Mouse (Mus musculus): Measurements from ENCODE around the gene Cyp2e1. TPM values are rescaled to one million over a fixed set of nuclear protein-coding genes. Genes with fewer than 3 reads are reported as not detected.
"Not testable (repeated sequence)": the region's sequence is repeated elsewhere in the genome, so short reads cannot be mapped to it uniquely, and the experiment has no call there.

The Cyp2e1 gene
- polyA plus RNA-seq, 1 experiment, result not detected

DNA sequence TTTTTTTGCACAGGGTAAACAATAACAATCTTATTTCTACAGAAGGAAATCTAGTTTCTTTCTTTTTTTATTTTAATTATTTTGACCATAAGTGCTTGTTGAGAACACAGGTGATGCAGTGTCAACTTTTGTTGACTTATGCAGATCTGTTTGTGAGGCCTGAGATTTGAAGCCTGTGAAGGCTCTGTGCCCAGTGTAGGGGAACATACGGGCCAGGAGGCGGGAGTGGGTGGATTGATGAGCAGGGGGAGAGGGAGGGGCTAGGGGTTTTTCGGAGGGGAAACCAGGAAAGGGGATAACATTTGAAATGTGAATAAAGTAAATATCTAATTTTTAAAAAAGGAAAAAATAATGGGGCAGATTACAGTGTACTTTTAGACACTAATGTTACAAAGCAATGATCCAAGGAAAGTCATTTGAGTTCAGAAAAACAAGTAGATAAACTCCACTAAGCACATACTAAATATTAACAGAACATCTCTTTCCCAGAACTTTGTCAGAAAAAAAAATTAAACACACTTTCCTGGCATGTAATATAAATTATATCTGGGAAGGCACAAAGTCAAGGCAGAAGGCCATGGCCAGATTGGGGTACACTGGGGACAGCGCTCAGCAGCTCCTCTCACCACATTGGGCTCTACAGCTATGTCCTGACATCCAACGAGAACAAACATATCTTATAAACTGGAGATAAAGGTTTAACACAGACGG is 15.3 kb upstream of the Cyp2e1 start:
- Histone ChIP-seq H3K9me3 (replicated peaks; ENCODE audit: control insufficient read depth, insufficient read depth, low read length, poor library complexity, severe bottlenecking) (no peaks in the 10 kb centered on the region), H3K4me1 (ENCODE audit: control insufficient read depth, insufficient read depth, low read length) (no peaks in the 10 kb centered on the region), H3K27ac (ENCODE audit: insufficient read depth, low read length) (no peak overlapping the region), H3K27me3 (ENCODE audit: control insufficient read depth, insufficient read depth, low read length, poor library complexity, severe bottlenecking) (no peaks in the 10 kb centered on the region), H3K4me3 (ENCODE audit: low read depth, low read length) (no peak overlapping the region), H3K36me3 (ENCODE audit: control insufficient read depth, insufficient read depth, low read length, poor library complexity, severe bottlenecking) (no peaks in the 10 kb centered on the region), H3K9ac (ENCODE audit: low read depth, poor library complexity, severe bottlenecking) (no peak overlapping the region)
- TF ChIP-seq POLR2A (IDR thresholded peaks at IDR 0.05; ENCODE audit: insufficient read depth, low read length) (no peak), EP300 (IDR thresholded peaks at IDR 0.05; ENCODE audit: insufficient read depth, low read depth, low read length) (no peak), CTCF (IDR thresholded peaks at IDR 0.05; ENCODE audit: low read depth, low read length) (no peak)

DNA sequence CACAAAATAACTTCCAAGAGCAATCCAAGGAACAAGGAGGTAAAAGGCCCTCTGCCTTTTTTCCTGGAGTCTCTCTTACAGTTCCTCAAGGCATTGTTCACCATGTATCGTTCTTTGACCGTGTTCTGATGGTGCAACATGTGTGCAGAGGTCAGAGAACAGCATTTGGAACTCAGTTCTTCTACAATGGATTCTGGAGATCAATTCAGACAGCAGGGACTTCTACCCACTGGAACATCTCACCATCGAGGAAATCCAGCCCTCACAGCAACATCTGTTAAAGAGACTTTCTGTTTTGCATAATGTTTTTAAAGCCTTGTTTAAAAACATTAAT is 14.7 kb upstream of the Cyp2e1 start:
- Histone ChIP-seq H3K4me3 (ENCODE audit: low read depth, low read length) (no peak overlapping the region), H3K27me3 (ENCODE audit: control insufficient read depth, insufficient read depth, low read length, poor library complexity, severe bottlenecking) (no peaks in the 10 kb centered on the region), H3K9me3 (replicated peaks; ENCODE audit: control insufficient read depth, insufficient read depth, low read length, poor library complexity, severe bottlenecking) (no peaks in the 10 kb centered on the region), H3K4me1 (ENCODE audit: control insufficient read depth, insufficient read depth, low read length) (no peaks in the 10 kb centered on the region), H3K36me3 (ENCODE audit: control insufficient read depth, insufficient read depth, low read length, poor library complexity, severe bottlenecking) (no peaks in the 10 kb centered on the region), H3K9ac (ENCODE audit: low read depth, poor library complexity, severe bottlenecking) (no peak overlapping the region), H3K27ac (ENCODE audit: insufficient read depth, low read length) (no peak overlapping the region)
- TF ChIP-seq CTCF (IDR thresholded peaks at IDR 0.05; ENCODE audit: low read depth, low read length) (no peak), POLR2A (IDR thresholded peaks at IDR 0.05; ENCODE audit: insufficient read depth, low read length) (no peak), EP300 (IDR thresholded peaks at IDR 0.05; ENCODE audit: insufficient read depth, low read depth, low read length) (no peak)

DNA sequence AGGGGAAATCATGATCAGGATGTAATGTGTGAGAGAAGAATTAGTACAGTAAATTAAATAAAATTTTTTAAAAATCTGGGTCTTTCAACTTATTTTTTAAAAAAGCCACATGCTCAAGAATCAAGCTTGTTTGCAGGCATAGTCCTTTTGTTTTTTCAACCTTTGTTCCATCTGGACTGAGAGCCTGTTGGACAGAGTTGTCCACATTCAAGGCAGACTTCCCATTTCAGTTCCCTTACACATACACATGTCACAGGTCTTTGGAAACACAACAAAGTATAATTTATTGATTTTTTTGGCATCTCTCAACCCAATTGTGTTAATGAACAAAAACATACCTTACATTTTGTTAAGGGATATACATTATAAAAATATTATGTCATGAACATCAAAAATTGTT is 9.0 kb upstream of the Cyp2e1 start:
- no peaks in the 10 kb centered on the region for H3K36me3 ChIP-seq (ENCODE audit: control insufficient read depth, insufficient read depth, low read length, poor library complexity, severe bottlenecking)
- TF ChIP-seq EP300 (IDR thresholded peaks at IDR 0.05; ENCODE audit: insufficient read depth, low read depth, low read length) (no peak), POLR2A (IDR thresholded peaks at IDR 0.05; ENCODE audit: insufficient read depth, low read length) (no peak), CTCF (IDR thresholded peaks at IDR 0.05; ENCODE audit: low read depth, low read length) (no peak)

DNA sequence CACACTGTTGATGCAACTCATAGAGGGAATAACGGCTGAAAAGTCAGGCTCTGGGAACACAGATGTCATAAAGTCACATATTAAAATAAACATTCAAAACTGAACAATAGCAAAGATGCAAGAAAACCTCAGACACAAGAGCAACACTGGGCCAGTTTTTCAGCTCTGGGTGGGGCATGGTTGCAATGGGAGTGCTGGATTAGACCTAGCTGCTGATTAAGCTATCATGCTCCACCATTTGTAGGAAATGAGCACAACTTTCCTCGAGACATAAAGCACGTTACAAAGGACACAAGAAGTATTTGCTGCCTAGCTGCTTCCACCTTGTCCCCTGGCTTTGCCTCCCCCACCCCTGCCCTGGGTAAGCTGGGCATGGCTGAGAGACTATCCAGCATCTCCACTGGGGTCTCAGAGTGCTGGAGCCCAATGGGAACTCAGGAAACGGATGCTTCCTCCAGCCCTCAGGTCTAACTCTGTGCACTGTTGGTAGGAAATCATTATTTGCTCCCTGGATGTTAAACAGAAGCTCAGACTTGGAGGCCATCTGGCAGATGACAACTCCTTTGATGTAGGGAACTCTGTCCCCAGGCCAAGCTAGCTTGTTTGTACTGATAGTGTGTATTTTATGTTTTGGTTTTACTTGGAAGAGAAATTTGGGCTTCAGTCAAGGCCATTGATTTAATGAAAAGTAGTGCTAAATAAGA is 7.2 kb upstream of the Cyp2e1 start:
- TF ChIP-seq EP300 (IDR thresholded peaks at IDR 0.05; ENCODE audit: insufficient read depth, low read depth, low read length) (no peak), POLR2A (IDR thresholded peaks at IDR 0.05; ENCODE audit: insufficient read depth, low read length) (no peak), CTCF (IDR thresholded peaks at IDR 0.05; ENCODE audit: low read depth, low read length) (no peak)
- no peak overlapping the region for H3K27ac ChIP-seq (ENCODE audit: insufficient read depth, low read length)
- H3K4me3 ChIP-seq (ENCODE audit: low read depth, low read length), result no peak overlapping the region
- no peaks in the 10 kb centered on the region for H3K27me3 ChIP-seq (ENCODE audit: control insufficient read depth, insufficient read depth, low read length, poor library complexity, severe bottlenecking)
- no peak overlapping the region for H3K9ac ChIP-seq (ENCODE audit: low read depth, poor library complexity, severe bottlenecking)
- no peaks in the 10 kb centered on the region for H3K9me3 ChIP-seq (replicated peaks; ENCODE audit: control insufficient read depth, insufficient read depth, low read length, poor library complexity, severe bottlenecking)
- H3K4me1 ChIP-seq (ENCODE audit: control insufficient read depth, insufficient read depth, low read length), result no peaks in the 10 kb centered on the region
- no peaks in the 10 kb centered on the region for H3K36me3 ChIP-seq (ENCODE audit: control insufficient read depth, insufficient read depth, low read length, poor library complexity, severe bottlenecking)

More for the DNA sequence above, 9.0 kb upstream of the Cyp2e1 start:
- Histone ChIP-seq H3K27me3 (ENCODE audit: control insufficient read depth, insufficient read depth, low read length, poor library complexity, severe bottlenecking) (no peaks in the 10 kb centered on the region), H3K9ac (ENCODE audit: low read depth, poor library complexity, severe bottlenecking) (no peak overlapping the region), H3K27ac (ENCODE audit: insufficient read depth, low read length) (no peak overlapping the region), H3K9me3 (replicated peaks; ENCODE audit: control insufficient read depth, insufficient read depth, low read length, poor library complexity, severe bottlenecking) (no peaks in the 10 kb centered on the region), H3K4me1 (ENCODE audit: control insufficient read depth, insufficient read depth, low read length) (no peaks in the 10 kb centered on the region), H3K4me3 (ENCODE audit: low read depth, low read length) (no peak overlapping the region)

DNA sequence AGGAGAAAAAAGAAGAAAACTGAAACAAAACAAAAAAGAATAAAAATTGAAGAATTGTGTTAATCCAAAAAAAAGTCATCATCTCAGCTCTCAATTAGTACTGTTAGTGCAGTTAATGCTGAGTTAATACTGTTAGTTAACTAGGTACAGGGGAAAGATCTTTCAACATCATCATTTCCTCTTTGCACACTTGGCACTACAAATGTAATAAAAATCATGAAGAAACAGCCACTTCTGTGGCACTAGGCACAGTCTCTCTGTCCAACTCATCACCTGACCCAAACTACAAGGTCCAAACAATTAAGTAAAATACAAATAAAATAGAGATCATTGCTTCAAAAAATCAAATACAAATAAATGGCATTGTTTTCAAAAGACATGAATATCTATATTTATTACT is 2.9 kb upstream of the Cyp2e1 start:
- TF ChIP-seq EP300 (IDR thresholded peaks at IDR 0.05; ENCODE audit: insufficient read depth, low read depth, low read length) (no peak), CTCF (IDR thresholded peaks at IDR 0.05; ENCODE audit: low read depth, low read length) (no peak), POLR2A (IDR thresholded peaks at IDR 0.05; ENCODE audit: insufficient read depth, low read length) (no peak)
- no peak overlapping the region for H3K9ac ChIP-seq (ENCODE audit: low read depth, poor library complexity, severe bottlenecking)
- no peak overlapping the region for H3K4me3 ChIP-seq (ENCODE audit: low read depth, low read length)
- no peaks in the 10 kb centered on the region for H3K36me3 ChIP-seq (ENCODE audit: control insufficient read depth, insufficient read depth, low read length, poor library complexity, severe bottlenecking)
- no peaks in the 10 kb centered on the region for H3K4me1 ChIP-seq (ENCODE audit: control insufficient read depth, insufficient read depth, low read length)
- H3K27ac ChIP-seq (ENCODE audit: insufficient read depth, low read length), result no peak overlapping the region
- no peaks in the 10 kb centered on the region for H3K9me3 ChIP-seq (replicated peaks; ENCODE audit: control insufficient read depth, insufficient read depth, low read length, poor library complexity, severe bottlenecking)
- no peaks in the 10 kb centered on the region for H3K27me3 ChIP-seq (ENCODE audit: control insufficient read depth, insufficient read depth, low read length, poor library complexity, severe bottlenecking)

DNA sequence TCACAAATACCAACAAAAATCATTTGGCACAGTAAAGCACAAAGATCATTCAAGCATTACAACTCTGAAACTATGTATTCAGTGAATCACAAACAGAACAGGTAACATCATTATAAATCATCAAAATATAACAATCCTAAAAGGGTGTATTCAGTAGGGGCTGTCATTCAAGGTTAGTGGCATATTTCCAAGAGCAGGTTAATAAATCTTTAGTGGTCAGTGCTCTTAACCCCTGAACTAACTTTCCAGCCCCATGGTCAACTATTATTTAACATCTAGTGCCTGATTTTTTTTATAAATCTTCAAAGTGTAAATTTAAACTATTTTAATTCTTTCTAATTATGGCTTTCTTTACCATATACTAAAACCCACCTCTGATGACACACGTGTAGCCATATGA is 1.9 kb downstream of the Cyp2e1 start:
- H3K4me3 ChIP-seq (ENCODE audit: low read depth, low read length); H3K4me1 ChIP-seq (ENCODE audit: control insufficient read depth, insufficient read depth, low read length); H3K27ac ChIP-seq (ENCODE audit: insufficient read depth, low read length); H3K9me3 ChIP-seq (replicated peaks; ENCODE audit: control insufficient read depth, insufficient read depth, low read length, poor library complexity, severe bottlenecking); H3K9ac ChIP-seq (ENCODE audit: low read depth, poor library complexity, severe bottlenecking); H3K36me3 ChIP-seq (ENCODE audit: control insufficient read depth, insufficient read depth, low read length, poor library complexity, severe bottlenecking); H3K27me3 ChIP-seq (ENCODE audit: control insufficient read depth, insufficient read depth, low read length, poor library complexity, severe bottlenecking): not testable (repeated sequence)
